Mouse (Mus musculus) kidney, adult 8-10 months (tissue): ENCODE data around the gene Sfxn2.

ENCODE experiments used
- DNase-seq, 2 experiments: peaks; one replicate each; pipeline ENCODE4 v3.0.0; 2022

Gene Sfxn2

DNA sequence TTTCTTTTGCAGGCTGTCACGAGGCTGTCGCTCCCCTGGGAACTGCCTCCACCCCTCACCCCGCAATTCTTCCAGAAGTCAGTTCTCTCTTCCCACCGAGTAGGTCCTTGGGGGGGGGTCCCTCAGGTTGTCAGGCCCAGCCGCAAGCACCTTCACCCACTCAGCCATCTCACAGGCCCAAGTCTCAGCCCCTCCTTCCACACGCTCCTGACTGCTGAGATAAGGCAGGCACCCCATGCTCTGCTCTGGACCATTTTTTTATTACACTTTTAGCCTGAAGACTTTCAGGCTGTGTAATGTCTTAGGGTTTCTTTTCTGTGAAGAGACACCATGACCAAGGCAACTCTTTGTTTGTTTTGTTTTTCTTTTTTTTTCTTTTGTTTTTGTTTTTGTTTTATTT lies 64.4 kb downstream of the Sfxn2 start:
- DNase-seq = no peak

DNA sequence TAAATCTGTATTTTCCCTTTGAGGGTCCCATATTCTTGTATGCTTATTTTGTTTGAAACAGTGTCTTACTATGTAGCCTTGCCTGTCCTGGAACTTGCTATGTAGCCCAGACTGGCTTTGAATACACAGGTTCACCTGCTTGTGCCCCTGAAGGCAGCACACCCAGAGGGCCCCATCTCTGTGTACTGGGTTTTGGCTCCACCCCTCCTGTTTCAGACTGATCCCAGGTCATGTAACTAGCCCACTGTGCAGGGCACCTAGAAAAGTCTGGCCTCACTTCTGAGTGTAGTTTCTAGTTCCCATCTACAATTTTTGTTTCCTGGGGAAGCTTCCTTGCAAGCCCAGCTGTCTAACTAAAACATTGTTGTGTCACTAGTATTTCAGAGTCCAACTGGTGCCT lies 65.9 kb downstream of the Sfxn2 start:
- DNase-seq = no peak

DNA sequence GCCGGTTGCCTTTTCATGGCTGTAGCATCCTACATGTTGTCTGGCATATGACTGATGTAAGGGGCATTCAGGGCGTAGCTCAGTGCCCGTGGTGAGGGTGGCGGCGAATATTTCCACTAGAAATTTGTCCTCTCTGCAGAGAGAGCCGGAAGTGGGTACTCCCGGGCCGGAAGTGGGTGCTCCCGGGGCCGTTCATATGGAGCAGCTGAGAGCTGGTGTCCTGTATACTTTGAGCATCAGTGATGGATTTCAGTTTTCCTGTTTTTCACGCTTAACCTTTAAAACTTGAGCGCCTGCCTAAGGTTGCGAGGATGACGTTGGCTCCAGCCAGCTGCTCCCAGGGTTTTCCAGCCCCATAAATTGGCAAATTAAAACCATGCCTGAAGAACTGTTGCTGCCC lies 66.3 kb downstream of the Sfxn2 start:
- no peak for DNase-seq

DNA sequence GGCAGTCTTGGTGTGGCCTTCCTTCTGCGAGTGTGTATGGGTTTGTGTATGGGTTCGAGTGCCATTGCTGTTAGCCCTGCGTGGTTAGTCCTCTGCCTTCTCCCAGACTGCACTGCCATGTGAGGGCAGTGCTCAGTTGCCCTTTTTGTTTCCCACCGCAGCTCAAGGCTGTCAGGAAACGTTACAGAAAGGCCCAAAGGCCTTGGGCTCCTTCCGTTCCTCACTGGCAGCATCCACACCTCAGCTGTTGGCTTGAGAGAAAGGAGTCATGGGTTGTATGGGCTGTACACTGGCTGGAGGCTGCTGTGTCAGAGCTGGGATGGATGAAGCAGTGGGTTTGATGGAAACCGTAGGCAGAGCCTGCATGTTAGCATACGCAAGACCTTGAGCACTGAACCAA lies 67.6 kb downstream of the Sfxn2 start:
- no peak for DNase-seq

DNA sequence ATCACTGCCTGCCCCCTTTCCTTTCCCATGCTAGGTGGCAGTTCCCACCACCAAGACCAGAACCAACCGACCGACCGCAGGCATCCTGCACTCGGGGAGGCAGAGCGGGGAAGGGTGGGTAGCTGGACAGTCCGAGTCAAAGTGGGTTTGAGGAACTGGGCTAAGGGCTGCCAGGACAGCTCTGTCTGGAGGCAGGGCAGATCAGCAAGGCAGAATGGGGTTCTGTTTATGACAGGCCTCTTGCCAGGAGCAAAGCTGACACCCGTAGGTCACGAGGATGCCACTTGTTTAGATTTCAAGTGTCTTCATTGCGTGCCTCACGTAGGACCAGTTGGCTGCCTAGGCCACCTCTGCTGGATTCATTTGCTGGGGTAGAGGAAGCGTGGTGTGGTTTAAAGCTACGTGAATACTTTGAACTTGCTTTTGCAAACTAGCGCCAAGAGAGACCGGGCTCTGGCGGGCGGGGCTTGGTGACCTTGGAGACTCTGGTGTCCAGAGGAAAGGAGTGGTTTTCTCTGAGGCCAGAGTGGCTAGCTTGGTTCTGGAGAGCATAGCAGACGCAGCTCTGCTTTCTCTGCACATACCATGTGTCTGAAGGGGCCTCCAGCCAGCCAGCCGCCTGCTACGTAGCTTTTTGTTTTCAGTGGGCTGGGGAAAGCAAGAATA lies 68.4 kb downstream of the Sfxn2 start:
- peak; percentile 85 for DNase-seq

DNA sequence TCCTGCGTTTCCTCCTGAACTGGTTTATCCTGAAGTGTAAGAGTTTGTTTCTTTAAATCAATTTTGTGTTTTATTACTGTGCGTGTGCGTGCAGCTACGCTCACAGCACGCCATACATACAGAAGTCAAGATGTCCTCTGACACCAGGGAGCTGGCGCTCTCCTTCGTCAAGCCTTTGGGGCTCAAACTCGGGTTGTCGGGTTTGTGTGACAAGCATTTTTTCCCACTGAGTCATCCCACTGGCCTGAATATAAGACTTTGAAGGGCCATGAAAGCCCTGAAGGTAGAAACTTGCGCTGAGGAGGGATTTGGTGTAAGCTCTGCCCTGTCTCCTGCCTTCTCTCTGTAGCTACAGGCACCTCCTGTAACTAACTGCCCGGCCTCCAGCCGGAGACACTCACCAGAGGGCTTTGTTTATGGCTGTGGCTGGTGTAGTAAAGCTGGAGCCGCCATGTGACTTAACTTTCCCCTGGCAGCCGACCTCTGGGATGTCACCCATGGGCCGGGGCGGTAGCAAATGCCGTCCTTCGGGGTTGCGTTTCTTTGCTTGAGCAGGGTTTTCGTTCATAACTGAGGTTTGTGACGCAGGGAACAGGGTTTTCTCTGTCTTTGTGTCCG lies 69.1 kb downstream of the Sfxn2 start:
- DNase-seq = no peak

DNA sequence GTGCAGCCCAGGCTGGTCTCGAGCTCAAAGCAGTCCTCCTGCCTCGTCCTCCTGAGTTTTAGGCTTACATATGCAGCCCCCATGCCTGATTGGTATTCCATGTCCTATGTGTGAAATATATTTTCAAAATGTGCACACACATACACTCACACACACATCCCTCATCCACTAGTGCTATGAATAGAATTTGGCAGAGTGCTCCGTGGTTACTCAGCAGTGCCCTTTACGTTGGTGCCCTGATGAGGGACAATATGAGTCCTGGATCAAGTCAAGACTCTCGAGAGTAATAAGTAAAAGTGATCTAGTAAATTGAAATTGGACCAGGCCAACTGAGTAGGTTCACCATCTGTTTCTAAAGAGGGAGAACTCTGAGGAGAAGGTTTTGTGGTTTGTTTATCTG lies 70.1 kb downstream of the Sfxn2 start:
- DNase-seq = no peak

DNA sequence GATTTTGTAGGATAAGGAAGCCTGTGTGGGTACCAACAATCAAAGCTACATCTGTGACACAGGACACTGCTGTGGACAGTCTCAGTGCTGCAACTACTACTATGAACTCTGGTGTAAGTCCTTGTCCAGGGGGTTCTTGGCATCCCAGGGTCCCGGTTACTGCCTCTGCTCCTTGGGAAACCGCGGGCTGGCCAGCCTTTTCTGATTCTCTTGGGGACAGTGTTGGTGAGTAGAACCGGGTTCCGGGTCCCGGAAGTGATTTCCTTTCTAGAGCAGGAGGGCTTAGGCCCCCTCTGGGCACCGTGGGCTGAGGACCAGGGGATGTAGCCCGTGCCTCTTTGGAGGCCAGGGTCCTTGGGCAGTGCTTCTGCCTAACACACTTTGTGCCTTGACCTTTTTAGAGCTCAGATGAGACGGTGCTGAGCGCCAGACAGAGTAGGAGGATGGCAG lies 71.2 kb downstream of the Sfxn2 start:
- DNase-seq = no peak

DNA sequence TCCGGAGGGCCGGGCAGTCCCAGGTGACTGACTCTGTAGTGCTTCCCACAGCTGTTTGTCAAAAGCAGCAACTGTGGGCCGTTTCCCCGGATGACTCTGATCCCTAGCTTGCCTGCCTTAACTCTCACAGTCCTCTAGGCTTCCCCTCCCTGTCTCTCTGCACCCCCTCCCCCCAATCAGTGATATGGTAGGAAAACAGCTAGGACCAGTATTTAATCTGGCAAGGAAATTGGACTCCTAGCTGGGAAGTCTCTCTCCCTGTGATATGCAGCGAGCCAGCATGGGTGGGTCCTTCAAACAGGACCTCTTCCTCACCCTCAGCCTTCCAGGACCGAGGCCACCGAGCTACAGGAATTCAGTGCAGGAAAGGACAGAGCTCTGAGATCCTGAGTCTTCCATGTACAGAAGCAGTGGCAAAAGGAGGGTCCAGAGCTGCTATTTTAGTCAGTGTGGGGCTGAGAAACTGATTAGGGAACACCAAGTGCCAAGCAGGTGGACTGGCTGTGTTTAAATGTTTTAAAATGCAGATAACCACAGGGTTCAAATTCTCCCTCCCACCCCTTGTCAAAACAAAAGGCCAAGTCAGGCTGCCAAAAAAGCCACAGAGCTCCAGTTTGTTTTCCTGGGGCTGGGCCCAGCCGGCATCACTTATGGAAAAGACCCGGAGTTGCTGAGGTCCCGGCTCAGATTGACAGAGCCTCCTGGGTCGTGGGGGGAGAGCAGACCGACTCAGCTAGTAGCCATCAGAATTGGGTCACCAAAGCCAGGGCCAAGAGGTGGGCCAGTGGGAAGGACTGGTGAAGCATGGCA lies 71.8 kb downstream of the Sfxn2 start:
- DNase-seq = peak; percentile 56 to 64

DNA sequence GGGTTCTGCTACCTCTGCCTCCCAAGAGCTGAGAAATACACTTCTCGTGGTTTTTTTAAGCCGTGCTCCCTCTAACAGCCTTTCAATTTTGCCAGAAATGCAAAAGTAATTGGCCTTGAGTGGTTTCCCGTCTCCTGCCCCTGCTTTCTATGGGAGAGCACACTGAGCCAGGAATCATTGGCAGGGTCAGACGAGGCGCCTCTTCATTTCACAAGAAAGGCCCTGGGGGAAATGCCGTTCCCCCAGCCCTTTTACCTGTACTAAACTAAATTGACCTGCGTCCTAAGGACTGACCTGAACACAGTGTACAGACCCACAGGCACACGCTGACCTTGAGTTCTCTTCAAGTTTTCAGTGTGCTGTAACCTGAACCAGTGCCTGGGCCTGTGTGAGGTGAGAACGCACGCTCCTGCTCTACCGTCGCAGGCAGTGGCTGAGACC lies 72.9 kb downstream of the Sfxn2 start:
- DNase-seq = peak; percentile 66 to 80

DNA sequence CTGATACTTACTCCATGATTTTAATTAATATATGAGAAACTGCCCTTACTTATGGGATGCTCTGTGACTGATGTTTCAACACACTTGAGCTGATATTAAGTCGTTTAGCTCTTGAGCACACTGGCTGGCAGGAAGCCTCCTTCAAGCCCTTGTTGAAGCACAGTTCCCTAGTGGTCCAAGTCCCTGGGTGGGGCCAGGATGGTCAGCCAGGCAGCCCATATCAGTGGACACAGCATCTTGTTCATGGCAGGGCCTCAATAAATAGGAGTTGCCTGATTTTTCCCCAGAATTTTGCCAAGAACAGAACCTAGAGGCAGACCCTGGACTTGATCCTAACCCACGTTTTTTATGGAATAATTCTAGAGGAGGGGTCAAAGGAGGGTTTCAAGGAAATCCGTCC lies 74.1 kb downstream of the Sfxn2 start:
- no peak for DNase-seq
